Mouse (Mus musculus): ENCODE results near the gene Clstn1.
A peak's percentile ranks its signal among the peaks of the same experiment; 100 is the strongest.
"Not testable (repeated sequence)": the region's sequence is repeated elsewhere in the genome, so short reads cannot be mapped to it uniquely, and the experiment has no call there.

Clstn1 gene

DNA sequence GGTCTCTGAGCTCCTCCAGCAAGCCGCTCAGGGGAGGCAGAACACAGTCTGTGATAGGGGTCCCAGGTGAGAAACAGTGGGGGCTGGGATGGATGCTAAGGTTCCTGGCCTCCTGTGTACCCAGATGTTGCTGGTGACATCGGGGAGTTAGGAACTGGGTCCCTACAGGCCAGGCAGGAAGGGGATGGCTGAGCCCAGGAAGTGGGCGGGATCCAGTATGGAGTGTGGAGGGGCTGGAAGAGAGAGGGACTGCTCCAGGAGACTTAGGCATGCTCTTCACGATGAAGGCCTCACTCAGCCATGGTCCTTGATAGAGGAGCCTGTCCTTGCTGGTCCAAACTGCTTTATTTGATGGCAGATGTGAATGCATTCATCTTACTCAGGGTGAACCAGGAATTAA, 13.9 kb downstream of the Clstn1 start:
- DNase-seq (ENCODE audit: low spot score in 2 of 2) = no peak

DNA sequence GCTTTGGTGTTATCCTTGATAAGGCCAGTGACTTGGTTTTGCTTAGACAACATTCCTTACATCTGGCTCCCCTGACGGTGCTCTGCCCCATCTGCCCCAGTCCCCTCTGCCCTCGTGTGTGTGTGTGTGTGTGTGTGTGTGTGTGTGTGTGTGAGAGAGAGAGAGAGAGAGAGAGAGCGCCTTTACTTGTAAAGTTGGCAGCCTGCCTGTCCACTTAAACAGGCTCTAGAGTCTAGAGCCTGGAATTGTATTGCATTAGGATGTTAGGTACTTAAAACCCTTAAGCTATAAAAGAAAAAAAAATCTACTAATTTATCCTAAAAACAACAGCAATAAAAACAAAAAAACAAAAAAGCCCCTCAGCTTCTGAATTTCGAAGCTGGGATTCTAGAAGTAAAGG, 15.2 kb downstream of the Clstn1 start:
- DNase-seq (ENCODE audit: low spot score in 2 of 2) = no peak

DNA sequence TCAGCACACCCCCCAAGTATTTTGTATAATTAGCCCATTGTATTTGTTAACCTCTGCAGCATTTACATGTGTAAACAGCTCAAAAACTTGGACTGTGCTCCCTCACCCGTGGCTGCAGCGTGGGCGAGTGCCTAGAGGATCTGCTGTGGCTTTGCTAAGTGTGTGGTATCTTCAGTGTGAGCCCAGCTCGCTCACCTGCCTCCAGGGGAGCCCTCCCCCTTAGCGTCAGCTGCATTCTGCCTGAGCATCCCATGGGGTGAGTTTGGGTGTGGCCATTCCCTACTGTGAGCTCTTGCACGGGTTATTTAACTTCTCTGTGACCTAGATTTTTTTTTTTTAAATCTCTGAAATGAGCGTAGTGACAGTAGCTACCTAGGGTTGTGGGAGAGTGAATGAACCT, 16.0 kb downstream of the Clstn1 start:
- DNase-seq (ENCODE audit: low spot score in 2 of 2) = no peak

DNA sequence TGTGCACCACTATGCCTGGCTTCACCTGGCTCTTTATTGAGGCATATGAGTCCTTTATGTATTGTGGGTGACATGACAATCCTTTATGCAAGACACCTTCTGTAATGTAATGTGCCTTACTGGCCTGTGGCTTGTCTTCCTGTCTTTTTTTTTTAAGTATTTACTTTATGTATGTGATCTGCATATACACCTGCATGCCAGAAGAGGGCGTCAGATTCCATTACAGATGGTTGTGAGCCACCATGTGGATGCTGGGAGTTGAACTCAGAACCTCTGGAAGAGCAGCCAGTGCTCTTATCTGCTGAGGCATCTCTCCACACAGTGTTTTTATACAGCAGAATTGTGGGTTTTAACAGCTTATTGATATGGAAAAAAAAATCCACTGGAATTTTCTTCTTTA, 17.6 kb downstream of the Clstn1 start:
- DNase-seq (ENCODE audit: low spot score in 2 of 2) = no peak

DNA sequence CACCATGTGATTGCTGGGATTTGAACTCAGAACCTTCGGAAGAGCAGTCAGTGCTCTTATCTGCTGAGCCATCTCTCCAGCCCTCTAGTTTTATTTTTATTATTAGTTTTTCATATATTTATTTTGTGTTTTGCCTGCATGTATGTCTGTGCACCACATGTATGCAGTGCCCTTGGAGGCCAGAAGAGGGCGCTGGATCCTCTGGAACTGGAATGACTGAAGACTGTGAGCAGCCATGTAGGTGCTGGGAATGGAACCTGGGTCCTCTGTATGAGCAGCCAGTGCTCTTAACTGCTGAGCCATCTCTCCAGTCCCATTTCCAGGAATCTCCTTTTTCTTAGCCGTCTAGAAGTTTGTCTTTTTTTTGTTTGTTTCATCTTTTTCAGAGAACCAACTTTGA, 18.2 kb downstream of the Clstn1 start:
- DNase-seq (ENCODE audit: low spot score in 2 of 2) = no peak

DNA sequence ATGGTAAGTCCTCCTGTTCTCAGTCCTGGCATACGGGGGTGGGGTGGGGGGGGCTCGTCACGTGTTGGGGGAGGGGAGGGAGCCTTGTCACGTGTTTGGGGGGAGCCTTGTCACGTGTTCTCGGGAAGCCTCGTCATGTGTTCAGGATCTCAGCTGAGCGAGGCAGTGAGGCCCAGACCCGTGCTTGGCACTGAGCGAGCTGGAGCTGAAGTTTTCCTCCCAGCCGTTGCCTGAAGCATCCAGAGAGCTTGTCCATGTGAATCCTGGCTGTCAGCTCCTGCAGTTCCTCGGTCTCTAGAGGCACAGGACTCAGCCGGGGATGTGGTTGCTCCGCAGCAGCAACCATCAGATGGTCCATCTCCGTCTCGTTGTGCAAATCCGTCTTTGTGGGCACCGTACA, 19.8 kb downstream of the Clstn1 start:
- DNase-seq (ENCODE audit: low spot score in 2 of 2) = no peak

DNA sequence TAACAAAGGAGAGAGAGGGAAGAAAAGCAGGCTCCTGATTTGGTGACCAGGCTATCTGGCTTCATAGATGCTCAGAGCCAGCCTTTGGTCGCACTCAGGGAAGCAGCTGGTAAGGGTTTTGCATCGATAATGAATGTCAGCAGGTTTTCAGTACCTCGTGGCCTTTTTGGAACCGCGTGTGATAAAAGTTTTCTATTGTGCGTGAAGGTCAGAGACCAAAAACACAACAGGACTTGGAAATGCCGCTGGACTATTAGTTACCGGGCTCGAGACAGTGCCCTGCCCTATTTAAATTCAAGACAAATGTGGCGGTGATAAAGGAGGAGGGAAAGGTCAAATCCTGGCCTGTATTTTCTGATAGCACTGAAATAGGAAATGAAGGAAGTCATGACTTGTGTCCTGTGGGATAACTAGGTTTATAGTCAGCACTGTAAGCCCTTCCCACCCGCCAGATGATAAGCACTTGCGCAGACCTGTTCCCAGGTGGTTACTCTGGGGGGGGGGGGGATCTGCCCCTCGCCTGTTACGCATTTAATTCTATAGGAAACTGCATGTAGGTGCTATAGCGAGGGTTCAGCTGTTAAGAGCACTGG, 20.6 kb downstream of the Clstn1 start:
- DNase-seq (ENCODE audit: low spot score in 2 of 2) = no peak

DNA sequence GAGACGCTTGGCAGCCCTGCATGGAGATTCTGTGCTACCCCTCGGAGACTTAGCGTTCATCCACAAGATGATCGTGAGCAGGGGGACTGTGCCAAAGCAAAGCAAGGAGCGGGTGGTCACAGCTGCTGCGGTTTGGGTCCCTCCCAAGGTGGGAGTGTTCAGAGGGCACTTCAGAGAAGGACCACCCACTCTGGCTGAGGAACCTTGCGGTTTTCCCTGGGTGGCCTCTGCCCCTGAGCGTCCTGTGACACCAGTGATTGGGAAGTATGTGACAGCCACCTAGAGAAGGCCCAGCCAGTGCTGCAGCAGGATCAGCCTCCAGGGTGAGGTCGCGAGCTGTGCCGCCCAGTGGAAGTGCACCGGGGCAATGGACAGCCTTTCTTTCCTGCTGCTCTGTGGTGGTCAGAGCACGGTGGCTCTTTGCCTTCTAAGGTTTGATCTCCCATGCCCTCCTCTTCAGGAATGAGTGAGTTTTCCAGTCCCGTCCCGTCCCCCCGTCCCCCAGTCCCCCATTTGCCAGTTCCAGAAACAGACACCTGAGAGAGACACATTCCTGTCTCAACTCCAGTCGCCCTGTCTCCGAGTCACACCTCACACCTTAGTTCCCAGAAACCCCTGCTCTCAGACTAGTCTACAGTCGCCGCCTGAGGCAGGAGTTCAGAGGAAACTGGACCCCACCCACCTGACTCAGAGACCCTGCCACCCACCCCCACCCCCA, 21.5 kb downstream of the Clstn1 start:
- DNase-seq (ENCODE audit: low spot score in 2 of 2) = no peak

DNA sequence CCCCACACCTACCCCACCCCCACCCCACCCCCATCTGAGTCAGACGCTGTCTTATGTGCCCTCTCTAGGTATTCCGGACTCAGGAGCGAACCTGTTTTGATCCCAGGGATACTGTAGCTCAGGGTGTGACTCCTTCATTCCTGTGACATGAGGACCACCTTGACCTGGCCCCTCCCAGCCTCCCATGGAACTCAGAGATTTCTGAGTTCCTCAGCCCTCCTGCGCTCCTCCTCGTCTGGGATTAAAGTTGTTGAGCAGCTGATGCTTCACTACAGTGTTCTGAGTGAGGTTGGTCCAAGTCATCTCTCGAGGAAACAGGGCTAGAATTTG, 22.0 kb downstream of the Clstn1 start:
- no peak for DNase-seq (ENCODE audit: low spot score in 2 of 2)

DNA sequence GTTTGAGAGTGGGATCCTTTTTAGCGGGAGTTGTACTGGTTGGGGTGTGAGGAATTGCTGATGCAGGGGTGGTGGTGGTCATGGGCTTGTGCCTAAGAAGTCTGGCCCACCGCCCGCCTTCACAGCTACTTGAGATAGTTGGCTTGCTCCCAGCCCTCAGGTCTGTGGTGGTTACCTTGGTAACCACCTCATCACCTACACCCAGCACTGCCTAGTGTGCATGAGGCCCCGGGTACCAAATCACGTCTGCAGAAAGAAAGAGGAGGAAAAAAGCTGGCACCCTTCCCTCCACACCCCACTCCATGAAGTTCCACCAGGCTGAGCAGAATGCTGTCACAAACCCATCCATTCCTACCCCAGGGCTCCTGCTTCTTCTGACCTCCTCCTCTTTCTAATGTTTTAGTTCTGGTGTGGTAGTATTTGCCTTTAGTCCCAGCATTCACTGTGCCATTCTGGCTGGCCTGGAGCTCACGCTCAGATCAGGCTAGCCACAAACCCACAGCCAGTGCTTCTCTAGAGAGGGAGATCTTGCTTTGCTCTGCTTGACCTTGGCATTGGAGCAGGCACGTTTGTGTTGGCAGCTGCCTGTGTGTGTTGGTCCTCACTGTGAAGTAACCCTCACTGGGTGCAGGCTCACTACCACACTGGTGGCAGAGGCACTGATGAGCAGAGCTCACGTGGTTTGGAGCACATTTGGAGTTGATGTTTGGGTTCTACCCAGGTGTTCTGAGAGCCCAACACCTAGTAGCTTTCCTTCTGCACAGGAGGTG, 23.2 kb downstream of the Clstn1 start:
- no peak for DNase-seq (ENCODE audit: low spot score in 2 of 2)

DNA sequence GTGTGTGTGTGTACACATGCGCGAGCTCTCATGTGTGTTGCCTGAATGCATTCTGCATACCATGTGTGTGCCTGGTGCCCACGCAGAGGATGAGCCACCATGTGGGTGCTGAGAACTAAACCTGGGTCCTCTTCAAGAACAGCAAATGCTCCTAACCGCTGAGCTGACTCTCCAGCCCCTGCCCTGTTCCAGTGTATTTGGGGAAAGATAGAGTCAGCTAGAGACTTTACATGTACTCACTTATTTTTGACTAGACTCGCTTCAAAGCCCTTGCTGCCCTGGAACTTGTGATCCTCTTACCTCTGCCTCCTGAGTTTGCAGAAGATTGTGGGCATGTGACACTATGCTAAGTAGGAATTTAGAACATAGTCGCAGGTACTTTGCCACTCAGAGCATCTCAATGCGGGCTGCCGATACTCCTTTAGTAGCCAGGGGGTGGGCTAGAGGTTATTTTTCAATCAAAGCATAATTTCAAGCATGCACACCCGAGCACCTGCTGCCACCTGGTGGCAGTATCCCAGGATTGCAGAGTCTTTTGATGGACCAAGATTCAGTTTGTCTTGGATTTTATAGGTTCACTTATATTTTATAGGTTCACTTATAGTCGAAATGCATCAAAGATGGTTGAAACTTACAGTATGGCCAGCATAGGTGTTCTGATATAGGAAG, 25.2 kb downstream of the Clstn1 start:
- DNase-seq (ENCODE audit: low spot score in 2 of 2) = peak in 1 of 2 experiments; percentile 59

DNA sequence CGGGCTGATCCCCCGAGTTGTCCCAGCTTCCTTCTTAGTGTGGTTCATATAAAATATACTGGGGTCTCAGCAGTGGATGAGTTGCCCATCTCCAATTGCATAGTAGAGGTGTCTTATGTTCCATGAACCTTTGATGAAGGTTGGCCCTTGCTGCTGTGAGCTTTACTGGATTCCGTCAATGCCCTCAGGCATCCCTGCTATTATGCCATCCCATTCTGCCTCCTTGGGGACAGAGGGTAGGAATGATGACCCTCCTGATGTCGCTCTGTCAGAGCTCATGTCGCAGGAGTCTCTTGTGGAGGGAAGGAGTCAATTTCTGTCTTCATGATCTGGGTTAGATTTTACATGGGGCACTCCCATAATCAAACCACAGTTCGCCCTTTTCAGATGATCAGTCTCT, 27.2 kb downstream of the Clstn1 start:
- not testable (repeated sequence) for DNase-seq (ENCODE audit: low spot score in 2 of 2)

DNA sequence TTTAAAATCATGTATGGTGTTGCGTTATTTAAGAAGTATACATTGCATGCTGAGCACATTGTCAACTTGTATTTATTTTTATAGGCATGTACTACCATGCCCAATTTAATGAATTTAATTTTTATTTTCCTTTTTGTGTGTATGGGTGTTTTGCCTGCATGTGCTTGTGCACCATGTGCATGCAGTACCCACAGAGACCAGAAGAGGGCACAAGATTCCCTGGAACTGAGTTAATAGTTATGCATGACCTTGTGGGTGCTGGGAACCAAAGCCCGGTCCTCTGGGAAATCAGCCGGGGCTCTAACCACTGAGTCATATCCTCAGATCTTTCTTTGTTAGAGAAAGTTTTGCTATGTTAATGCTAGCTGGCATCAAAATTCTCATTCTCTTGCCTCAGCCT, 28.6 kb downstream of the Clstn1 start:
- no peak for DNase-seq (ENCODE audit: low spot score in 2 of 2)

DNA sequence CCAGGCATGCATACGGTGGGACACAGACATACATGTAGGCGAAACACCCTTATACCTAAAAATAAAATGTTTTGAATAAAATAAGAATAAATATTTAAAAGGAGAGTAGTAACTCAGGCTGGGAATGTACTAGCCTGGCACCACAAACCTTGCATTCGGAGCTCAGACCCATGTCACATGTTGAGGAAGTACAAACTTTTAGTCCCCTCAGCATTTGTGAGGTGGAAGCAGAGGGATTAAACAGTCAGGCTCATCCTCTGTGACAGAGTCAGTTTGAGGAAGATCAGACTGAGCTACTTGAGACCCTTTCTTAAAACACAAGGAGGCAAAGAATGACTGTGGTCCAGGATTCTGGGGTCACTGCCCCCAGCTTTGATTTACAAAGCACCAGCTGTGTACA, 30.7 kb downstream of the Clstn1 start:
- not testable (repeated sequence) for DNase-seq (ENCODE audit: low spot score in 2 of 2)

DNA sequence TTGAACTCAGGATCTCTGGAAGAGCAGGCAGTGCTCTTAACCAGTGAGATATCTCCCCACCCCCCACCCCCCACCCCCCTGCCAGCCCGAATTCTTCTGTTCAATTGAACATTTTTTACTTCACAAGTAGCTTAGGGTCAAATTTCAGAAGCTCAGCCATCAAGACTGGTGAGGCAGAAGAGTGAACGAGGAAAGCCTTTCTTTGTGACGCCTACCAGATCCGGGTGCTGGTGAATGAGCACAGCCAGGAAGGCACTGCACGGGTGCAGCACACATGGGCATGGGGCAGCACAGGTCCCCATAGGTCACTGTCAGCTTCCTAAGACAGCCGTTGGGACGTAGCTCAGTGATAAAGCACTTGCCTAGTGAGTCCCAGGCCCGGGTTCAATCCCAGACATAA, 33.7 kb downstream of the Clstn1 start:
- no peak for DNase-seq (ENCODE audit: low spot score in 2 of 2)

DNA sequence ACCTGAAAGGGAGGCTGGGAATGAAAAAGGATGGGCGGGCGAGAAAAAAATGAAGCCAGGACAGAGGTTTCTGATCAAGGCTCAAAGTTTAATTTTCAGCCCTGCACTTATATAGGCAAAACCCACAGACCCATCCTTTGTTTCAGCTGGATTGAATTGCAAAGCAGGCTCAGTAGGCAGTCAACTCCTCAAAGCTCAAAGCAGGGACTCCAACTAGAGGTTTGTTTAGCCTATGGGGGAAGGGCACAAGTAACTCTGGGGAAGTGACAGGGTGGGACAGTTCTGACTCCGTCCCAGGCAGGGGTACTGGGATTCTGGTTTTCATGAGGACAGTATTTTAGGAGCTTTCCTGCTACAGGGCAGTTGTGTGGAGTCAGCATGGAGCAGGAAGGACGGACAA, 35.0 kb downstream of the Clstn1 start:
- DNase-seq (ENCODE audit: low spot score in 2 of 2) = no peak

DNA sequence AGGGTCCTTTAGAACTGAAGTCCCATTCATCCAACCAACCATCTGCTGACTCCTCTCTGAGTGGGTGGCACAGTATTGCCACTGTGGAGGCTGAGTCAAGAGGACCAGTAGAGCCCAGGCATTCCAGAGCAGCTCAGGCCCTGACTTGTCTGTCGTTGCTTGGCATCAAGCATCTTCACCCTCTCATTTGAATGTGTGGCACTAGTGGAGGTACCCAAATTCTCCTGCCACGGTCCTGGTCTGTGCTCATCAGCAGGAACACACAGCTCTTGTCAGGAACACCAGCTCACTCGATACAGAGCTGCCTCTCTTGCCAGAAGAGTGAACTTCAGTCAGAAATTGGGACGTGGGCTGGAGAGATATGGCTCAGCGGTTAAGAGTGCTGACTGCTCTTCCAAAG, 37.4 kb downstream of the Clstn1 start:
- no peak for DNase-seq (ENCODE audit: low spot score in 2 of 2)

DNA sequence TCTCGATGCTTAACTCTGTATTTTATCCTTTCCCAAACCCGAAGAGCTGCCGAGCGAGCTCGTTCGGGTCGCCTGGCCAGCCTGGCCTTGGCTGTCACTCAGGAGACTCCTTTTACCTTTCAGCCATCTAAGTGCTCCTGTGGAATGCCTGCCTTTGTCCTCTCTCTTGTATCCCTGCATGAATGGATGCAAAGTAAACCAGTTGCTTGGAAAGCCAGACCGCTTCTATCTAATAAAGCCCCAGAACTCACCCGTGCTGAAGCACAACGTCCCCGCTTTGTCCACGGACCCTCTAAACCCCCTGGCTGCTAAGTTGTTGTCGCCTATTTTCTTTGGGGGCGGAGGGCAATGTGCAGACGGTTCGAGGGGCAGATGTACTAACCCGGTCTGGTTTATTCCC, 40.5 kb downstream of the Clstn1 start:
- no peak for DNase-seq (ENCODE audit: low spot score in 2 of 2)

DNA sequence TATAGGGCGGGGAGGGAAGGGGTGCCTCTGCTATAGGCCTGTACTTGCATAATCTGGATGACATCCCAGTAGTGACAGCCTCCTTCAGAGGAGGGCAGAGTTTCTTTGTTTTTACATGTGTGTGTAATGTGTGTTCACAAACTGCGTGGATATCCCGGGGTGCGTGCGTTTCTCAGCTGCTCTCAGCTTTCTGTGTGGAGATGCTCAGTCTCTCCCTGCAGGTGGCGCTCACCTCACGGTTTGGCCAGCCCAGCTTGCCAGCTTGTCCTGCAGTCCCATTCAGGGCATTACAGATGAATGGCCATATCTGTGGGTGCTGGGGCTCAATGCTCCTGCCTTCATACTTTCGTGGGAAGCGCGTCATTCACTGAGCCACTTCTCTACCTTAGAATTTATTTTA, 42.1 kb downstream of the Clstn1 start:
- DNase-seq (ENCODE audit: low spot score in 2 of 2) = peak in 1 of 2 experiments; percentile 51

DNA sequence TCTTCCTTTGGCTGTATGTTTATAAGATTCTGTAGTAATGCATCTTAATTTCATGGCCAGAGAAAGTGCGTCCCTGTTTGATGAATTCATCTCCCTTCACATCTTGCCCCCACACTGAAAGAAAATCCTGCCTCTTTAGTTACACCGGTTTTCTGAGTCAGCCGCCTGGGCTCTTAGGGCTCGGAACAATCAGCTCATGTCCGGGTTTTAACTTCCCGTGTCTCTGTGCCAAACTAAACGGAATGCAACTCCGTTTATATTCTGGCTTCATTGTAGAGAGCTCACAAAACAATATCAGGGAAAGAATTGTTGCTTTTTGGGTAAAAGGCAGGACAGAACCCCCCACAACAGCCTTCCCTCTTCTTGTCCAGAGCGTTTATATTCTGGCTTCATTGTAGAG, 42.5 kb downstream of the Clstn1 start:
- no peak for DNase-seq (ENCODE audit: low spot score in 2 of 2)

DNA sequence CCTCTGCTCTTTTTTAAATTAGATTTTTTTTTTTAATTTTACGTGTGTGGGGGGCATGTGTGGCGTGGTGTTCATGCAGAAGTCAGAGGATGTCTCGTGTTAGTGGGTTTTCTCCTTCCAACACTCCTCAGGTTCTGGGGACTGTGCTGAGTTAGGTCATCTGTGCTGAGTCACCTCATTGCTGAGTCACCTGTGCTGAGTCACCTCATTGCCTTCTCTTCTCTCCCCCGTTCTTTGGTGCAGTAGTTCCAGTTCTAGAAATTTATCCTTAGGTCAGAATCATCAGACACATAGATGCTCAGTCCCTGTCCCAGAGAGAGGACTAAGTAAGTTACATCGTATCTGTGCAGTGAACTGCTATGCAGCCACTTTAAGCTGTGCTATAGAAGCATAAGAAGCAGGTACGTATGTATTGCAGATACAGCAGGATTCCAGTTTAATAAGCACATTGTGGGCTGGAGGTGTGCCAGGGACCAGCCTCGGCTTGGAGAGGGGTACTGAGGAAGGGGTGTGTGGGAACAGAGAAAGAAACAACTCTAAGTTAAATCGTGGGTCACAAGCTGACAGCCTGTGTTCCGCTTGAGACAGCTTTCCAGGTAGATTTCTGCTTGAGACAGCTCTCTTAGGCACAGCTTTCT, 46.5 kb downstream of the Clstn1 start:
- DNase-seq (ENCODE audit: low spot score in 2 of 2) = no peak

DNA sequence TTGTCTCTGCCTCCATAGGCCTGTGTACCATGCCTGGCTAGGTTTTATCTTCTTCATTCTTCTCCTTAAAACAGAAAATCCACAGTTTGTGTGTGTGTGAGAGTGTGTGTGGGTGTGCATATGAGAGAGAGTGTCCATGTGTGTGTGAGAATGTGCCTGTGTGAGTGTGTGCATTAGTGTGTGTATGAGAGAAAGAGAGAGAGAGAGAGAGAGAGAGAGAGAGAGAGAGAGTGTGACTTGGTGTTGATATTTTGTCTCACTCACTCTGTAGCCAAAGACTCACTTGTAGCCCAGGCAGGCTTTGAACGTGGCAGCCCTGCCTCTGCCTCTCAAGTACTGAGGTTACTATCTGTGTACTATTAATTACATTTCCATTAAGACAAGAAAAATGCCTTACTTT, 47.9 kb downstream of the Clstn1 start:
- no peak for DNase-seq (ENCODE audit: low spot score in 2 of 2)

All from thymus, postnatal 10 days (tissue).